Mouse (Mus musculus) heart, adult 18-20 months (tissue): ENCODE results near the gene Atxn1. TPM values are rescaled to one million over a fixed set of nuclear protein-coding genes. Genes with fewer than 3 reads are reported as not detected.

Experiments
- DNase-seq, 2 experiments: peaks; one replicate each; pipeline ENCODE4 v3.0.0; 2021 to 2022; ENCODE audit warnings: mixed read lengths in 1 of 2
- total RNA-seq, 2 experiments: library from RNA; stranded (reverse); gene quantifications; 2 replicates each; pipeline ENCODE4 v1.2.3; 2021

Atxn1 gene
- total RNA-seq, 2 experiments from 2014 or later: 28.5 to 34.3 TPM

- DNase-seq: peak; percentile 33 to 50
Observed at GRCm38 (mm10) chr13:45827619-45828018, 137.2 kb downstream of the Atxn1 start.

- DNase-seq: no peak
Observed at GRCm38 (mm10) chr13:45827046-45827596, 137.7 kb downstream of the Atxn1 start.

- DNase-seq: no peak
Observed at GRCm38 (mm10) chr13:45822491-45822829, 142.3 kb downstream of the Atxn1 start.

GRCm38 (mm10) chr13:45821764-45822490 is 142.9 kb downstream of the Atxn1 start:
- DNase-seq: no peak

- DNase-seq: peak; percentile 54 to 71
Observed at GRCm38 (mm10) chr13:45820473-45821230, 144.2 kb downstream of the Atxn1 start.

GRCm38 (mm10) chr13:45816670-45817069 is 148.1 kb downstream of the Atxn1 start:
- DNase-seq: no peak

GRCm38 (mm10) chr13:45809777-45810410 is 154.9 kb downstream of the Atxn1 start:
- no peak for DNase-seq

- peak; percentile 37 to 70 for DNase-seq
Observed at GRCm38 (mm10) chr13:45807593-45808043, 157.2 kb downstream of the Atxn1 start.

GRCm38 (mm10) chr13:45806600-45807525 is 157.9 kb downstream of the Atxn1 start:
- DNase-seq: no peak

- no peak for DNase-seq
Observed at GRCm38 (mm10) chr13:45805915-45806599, 158.8 kb downstream of the Atxn1 start.

GRCm38 (mm10) chr13:45802620-45803410 is 162.0 kb downstream of the Atxn1 start:
- DNase-seq: peak; percentile 76

- DNase-seq: no peak
Observed at GRCm38 (mm10) chr13:45798248-45798647, 166.6 kb downstream of the Atxn1 start.

GRCm38 (mm10) chr13:45797696-45798095 is 167.1 kb downstream of the Atxn1 start:
- peak in 1 of 2 experiments; percentile 25 for DNase-seq

GRCm38 (mm10) chr13:45796286-45796685 is 168.5 kb downstream of the Atxn1 start:
- DNase-seq: peak in 1 of 2 experiments; percentile 36

GRCm38 (mm10) chr13:45793796-45794195 is 171.0 kb downstream of the Atxn1 start:
- peak; percentile 29 to 43 for DNase-seq

- DNase-seq: peak; percentile 26 to 52
Observed at GRCm38 (mm10) chr13:45786409-45786808, 178.4 kb downstream of the Atxn1 start.

- DNase-seq: peak; percentile 26 to 27
Observed at GRCm38 (mm10) chr13:45783681-45784080, 181.1 kb downstream of the Atxn1 start.

- no peak for DNase-seq
Observed at GRCm38 (mm10) chr13:45778750-45779149, 186.1 kb downstream of the Atxn1 start.

- DNase-seq: no peak
Observed at GRCm38 (mm10) chr13:45778171-45778570, 186.6 kb downstream of the Atxn1 start.

- DNase-seq: no peak
Observed at GRCm38 (mm10) chr13:45775516-45775915, 189.3 kb downstream of the Atxn1 start.
